Mouse (Mus musculus): ENCODE results near the gene Rabgap1. TPM values are rescaled to one million over a fixed set of nuclear protein-coding genes. Genes with fewer than 3 reads are reported as not detected.
"Not testable (repeated sequence)": the region's sequence is repeated elsewhere in the genome, so short reads cannot be mapped to it uniquely, and the experiment has no call there.

The Rabgap1 gene
- polyA plus RNA-seq, 1 experiment = 55.1 TPM

GRCm38 (mm10) chr2:37460707-37461106 is 17.6 kb downstream of the Rabgap1 start:
- no peak for DNase-seq (ENCODE audit: low read depth)
- no peak for TF ChIP-seq POLR2A (IDR thresholded peaks at IDR 0.05; ENCODE audit: borderline replicate concordance, extremely low read depth, insufficient read depth, insufficient read length, poor library complexity, severe bottlenecking)
- TF ChIP-seq CTCF (IDR thresholded peaks at IDR 0.05; ENCODE audit: borderline replicate concordance, extremely low read depth, insufficient read depth, insufficient read length) = no peak

DNA sequence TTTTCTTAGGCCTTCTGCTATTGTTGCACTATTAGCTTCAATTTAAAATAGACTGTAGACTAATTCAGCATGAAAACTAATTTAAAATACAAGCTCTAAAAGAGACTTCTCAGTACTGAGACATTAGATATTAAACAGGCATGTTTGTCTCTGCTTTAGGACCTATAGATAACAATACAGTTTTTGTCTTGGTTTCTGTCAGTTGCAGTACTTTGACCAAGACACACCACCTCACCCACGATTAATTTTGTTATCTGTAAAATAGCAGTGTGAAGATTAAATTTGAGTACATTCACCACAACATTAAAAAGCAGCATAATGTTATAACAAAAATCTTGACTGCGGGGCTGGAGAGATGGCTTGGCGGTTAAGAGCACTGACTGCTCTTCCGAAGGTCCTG is 23.2 kb downstream of the Rabgap1 start:
- no peak for TF ChIP-seq CTCF (IDR thresholded peaks at IDR 0.05; ENCODE audit: borderline replicate concordance, extremely low read depth, insufficient read depth, insufficient read length)
- DNase-seq (ENCODE audit: low read depth) = no peak

DNA sequence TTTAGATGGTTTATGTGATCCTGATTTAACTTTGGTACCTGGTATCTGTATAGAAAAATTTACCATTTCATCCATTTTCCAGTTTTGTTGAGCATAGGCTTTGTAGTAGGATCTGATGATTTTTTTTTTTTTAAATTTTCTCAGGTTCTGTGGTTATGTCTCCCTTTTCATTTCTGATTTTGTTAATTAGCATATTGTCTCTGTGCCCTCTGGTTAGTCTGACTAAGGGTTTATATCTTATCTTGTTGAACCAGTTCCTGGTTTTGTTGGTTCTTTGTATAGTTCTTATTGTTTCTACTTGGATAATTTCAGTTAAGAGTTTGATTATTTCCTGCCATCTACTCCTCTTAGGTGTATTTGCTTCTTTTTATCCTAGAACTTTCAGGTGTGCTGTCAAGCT is 36.5 kb downstream of the Rabgap1 start:
- DNase-seq (ENCODE audit: low read depth) = no peak
- TF ChIP-seq CTCF (IDR thresholded peaks at IDR 0.05; ENCODE audit: borderline replicate concordance, extremely low read depth, insufficient read depth, insufficient read length) (no peak), POLR2A (IDR thresholded peaks at IDR 0.05; ENCODE audit: borderline replicate concordance, extremely low read depth, insufficient read depth, insufficient read length, poor library complexity, severe bottlenecking) (no peak)

DNA sequence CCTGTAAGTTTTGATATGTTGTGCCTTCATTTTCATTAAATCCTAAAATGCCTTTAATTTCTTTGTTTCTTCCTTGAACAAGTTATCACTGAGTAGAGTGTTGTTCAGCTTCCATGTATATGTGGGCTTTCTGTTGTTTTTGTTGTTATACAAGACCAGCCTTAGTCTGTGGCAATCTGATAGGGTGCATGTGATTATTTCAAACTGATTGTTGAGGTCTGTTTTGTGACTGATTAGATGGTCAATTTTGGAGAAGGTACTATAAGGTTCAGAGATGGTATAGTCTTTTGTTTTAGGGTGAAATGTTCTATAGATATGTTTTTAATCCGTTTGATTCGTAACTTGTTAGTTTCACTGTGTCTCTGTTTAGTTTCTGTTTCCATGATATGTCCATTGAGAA is 37.0 kb downstream of the Rabgap1 start:
- no peak for TF ChIP-seq POLR2A (IDR thresholded peaks at IDR 0.05; ENCODE audit: borderline replicate concordance, extremely low read depth, insufficient read depth, insufficient read length, poor library complexity, severe bottlenecking)
- no peak for TF ChIP-seq CTCF (IDR thresholded peaks at IDR 0.05; ENCODE audit: borderline replicate concordance, extremely low read depth, insufficient read depth, insufficient read length)

GRCm38 (mm10) chr2:37484165-37484564 is 41.1 kb downstream of the Rabgap1 start:
- TF ChIP-seq POLR2A (IDR thresholded peaks at IDR 0.05; ENCODE audit: borderline replicate concordance, extremely low read depth, insufficient read depth, insufficient read length, poor library complexity, severe bottlenecking) (no peak), CTCF (IDR thresholded peaks at IDR 0.05; ENCODE audit: borderline replicate concordance, extremely low read depth, insufficient read depth, insufficient read length) (no peak)
- DNase-seq (ENCODE audit: low read depth) = no peak

More for the DNA sequence above, 37.0 kb downstream of the Rabgap1 start:
- DNase-seq (ENCODE audit: low read depth) = no peak

DNA sequence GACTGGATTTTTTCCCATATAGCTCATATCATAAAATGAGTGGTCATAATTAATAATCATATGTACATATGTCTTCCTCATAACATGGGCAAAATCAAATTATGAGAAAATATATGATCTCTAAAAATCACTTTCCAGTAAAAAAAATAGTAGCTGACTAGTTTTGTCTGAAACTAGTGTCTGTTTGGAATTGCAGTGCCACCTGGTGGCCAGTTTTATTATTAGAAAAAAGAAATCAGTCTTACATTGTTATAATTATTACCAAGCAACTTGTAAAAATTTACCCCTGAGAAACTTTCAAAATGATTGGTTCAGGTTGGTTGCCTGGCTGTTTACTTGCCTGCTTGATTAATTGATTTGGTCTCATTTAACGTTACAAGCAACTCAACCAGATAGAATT is 42.3 kb downstream of the Rabgap1 start:
- peak; percentile 68 for DNase-seq (ENCODE audit: low read depth)
- TF ChIP-seq POLR2A (IDR thresholded peaks at IDR 0.05; ENCODE audit: borderline replicate concordance, extremely low read depth, insufficient read depth, insufficient read length, poor library complexity, severe bottlenecking) (no peak), CTCF (IDR thresholded peaks at IDR 0.05; ENCODE audit: borderline replicate concordance, extremely low read depth, insufficient read depth, insufficient read length) (no peak)

- no peak for DNase-seq (ENCODE audit: low read depth)
- TF ChIP-seq CTCF (IDR thresholded peaks at IDR 0.05; ENCODE audit: borderline replicate concordance, extremely low read depth, insufficient read depth, insufficient read length) (no peak), POLR2A (IDR thresholded peaks at IDR 0.05; ENCODE audit: borderline replicate concordance, extremely low read depth, insufficient read depth, insufficient read length, poor library complexity, severe bottlenecking) (no peak)
Observed at GRCm38 (mm10) chr2:37486408-37486807, 43.3 kb downstream of the Rabgap1 start.

DNA sequence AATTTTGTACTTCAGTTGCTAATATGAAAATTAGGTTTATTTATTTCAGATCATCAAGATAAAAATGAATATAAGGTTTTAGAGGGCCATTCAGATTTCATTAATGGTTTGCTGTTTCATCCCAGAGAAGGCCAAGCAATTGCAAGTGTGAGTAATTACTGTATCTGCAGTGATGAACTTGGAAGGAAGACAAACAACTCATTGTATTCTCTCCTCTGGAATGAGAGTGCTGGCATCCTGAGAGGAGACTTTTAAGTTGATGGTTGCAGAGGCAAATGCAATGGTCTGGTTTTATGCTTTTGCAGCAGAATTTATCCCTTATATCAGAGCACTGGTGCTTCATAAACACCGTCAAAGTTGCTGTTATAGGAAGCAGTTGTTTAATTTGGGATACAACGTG is 45.9 kb downstream of the Rabgap1 start:
- TF ChIP-seq POLR2A (IDR thresholded peaks at IDR 0.05; ENCODE audit: borderline replicate concordance, extremely low read depth, insufficient read depth, insufficient read length, poor library complexity, severe bottlenecking) = no peak
- TF ChIP-seq CTCF (IDR thresholded peaks at IDR 0.05; ENCODE audit: borderline replicate concordance, extremely low read depth, insufficient read depth, insufficient read length) = no peak

DNA sequence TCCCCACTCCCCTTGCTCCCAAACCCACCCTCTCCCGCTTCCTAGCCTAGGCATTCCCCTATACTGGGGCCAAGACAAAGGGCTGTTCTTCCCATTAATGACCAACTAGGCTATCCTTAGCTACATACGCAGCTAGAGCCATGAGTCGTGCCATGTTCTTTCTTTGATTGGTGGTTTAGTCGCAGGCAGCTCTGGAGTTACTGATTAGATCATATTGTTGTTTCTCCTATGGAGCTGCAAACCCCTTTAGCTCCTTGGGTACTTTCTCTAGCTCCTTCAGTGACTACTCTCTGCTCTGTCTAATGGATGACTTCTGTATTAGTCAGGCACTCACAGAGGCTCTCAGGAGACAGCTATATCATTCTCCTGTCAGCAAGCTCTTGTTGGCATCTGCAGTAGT is 54.2 kb downstream of the Rabgap1 start:
- TF ChIP-seq POLR2A (IDR thresholded peaks at IDR 0.05; ENCODE audit: borderline replicate concordance, extremely low read depth, insufficient read depth, insufficient read length, poor library complexity, severe bottlenecking) (no peak), CTCF (IDR thresholded peaks at IDR 0.05; ENCODE audit: borderline replicate concordance, extremely low read depth, insufficient read depth, insufficient read length) (no peak)
- no peak for DNase-seq (ENCODE audit: low read depth)

More for the DNA sequence above, 45.9 kb downstream of the Rabgap1 start:
- no peak for DNase-seq (ENCODE audit: low read depth)

DNA sequence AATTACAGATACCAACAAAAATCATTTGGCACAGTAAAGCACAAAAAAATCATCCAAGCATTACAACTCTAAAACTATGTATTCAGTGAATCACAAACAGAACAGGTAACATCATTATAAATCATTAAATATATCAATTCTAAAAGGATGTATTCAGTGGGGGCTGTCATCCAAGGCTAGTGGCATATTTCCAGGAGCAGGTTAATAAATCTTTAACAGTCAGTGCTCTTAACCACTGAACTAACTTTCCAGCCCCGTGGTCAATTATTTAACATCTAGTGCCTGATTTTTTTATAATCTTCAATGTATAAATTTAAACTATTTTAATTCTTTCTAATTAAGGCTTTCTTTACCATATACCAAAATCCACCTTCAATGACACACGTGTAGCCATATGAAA is 62.8 kb downstream of the Rabgap1 start:
- DNase-seq (ENCODE audit: low read depth) = not testable (repeated sequence)

DNA sequence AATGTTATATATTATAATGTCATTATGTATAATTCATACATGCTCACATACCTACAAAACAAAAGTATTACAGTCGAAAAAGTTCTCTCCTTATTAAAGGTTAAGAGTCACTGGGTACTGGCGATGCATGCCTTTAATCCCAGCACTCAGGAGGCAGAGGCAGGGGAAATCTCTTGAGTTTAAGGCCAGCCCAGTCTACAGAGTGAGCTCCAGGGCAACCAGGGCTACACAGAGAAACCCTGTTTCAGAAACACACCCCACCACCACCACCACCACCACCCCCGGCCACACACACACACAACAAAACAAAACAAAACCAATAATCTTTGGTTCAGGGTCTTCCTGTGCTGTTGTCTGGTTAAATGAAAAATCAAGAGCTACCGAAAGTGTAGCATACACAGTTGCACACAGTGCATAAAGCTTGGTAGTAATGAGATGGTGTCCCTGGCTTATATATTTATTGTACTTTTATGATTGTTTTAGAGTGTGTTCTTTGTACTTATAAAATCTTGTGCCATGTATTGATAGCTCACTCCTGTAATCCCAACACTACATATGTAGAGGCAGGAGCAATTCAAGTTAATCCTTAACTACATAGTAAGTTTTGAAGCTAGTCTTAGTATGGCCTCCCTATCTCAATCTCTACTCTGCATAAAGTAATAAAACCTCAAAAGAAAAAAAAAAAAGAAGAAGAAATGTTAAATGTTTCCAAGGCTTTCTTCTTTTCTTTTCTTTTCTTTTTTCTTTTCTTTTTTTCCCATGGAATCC is 68.2 kb downstream of the Rabgap1 start:
- TF ChIP-seq POLR2A (IDR thresholded peaks at IDR 0.05; ENCODE audit: borderline replicate concordance, extremely low read depth, insufficient read depth, insufficient read length, poor library complexity, severe bottlenecking) (no peak), CTCF (IDR thresholded peaks at IDR 0.05; ENCODE audit: borderline replicate concordance, extremely low read depth, insufficient read depth, insufficient read length) (no peak)
- DNase-seq (ENCODE audit: low read depth) = no peak

GRCm38 (mm10) chr2:37516030-37516710 is 73.1 kb downstream of the Rabgap1 start, which contains the start of gene Gpr21:
Gene Gpr21 (plus strand): TSS chr2:37516332.
- peak; percentile 84 for DNase-seq (ENCODE audit: low read depth)
- TF ChIP-seq POLR2A (IDR thresholded peaks at IDR 0.05; ENCODE audit: borderline replicate concordance, extremely low read depth, insufficient read depth, insufficient read length, poor library complexity, severe bottlenecking) (no peak), CTCF (IDR thresholded peaks at IDR 0.05; ENCODE audit: borderline replicate concordance, extremely low read depth, insufficient read depth, insufficient read length) (no peak)
